Mouse (Mus musculus): ENCODE measurements around the gene Cd27. TPM values are rescaled to one million over a fixed set of nuclear protein-coding genes. Genes with fewer than 3 reads are reported as not detected.

Gene Cd27
- not detected in 2 replicates for total RNA-seq (2012; rRNA removed)
- polyA plus RNA-seq (2012; ENCODE audit: insufficient read depth in 1 of 2, insufficient read length in 2 of 2, low read depth in 1 of 2, low replicate concordance in 2 of 2, missing spikeins in 1 of 2), result under 1 TPM in 1 of 2 experiments, not detected in 1; 0.46 TPM

- no peak within 1 kb of the TSS for H3K4me3 ChIP-seq (ENCODE audit: control insufficient read depth in 1 of 2, insufficient read depth in 1 of 2, low read depth in 2 of 2, low read length in 2 of 2)
- no peak within 1 kb of the TSS for H3K27ac ChIP-seq (ENCODE audit: control insufficient read depth, low read depth, low read length)
- TF ChIP-seq RCOR1 (IDR thresholded peaks at IDR 0.05; ENCODE audit: low read depth, low read length), result no peak
- no peaks in the 10 kb centered on the region for H3K27me3 ChIP-seq (ENCODE audit: control insufficient read depth in 1 of 2, insufficient read depth in 2 of 2, low read length in 2 of 2)
- no peak within 1 kb of the TSS for H3K9ac ChIP-seq (ENCODE audit: control insufficient read depth, low read depth, low read length, poor library complexity, severe bottlenecking)
- no peaks in the 10 kb centered on the region; the same call in 1 of the 2 replicates for H3K79me2 ChIP-seq (ENCODE audit: control insufficient read depth, insufficient read depth, low read length, poor library complexity)
- H3K9me3 ChIP-seq (replicated peaks; ENCODE audit: insufficient read depth, low read length), result no peaks in the 10 kb centered on the region
- no peak for DNase-seq (ENCODE audit: low read depth, low spot score)
- peaks cover 3 to 13% of the 10 kb centered on the region in 2 experiments; a peak in 3 of 4 replicates for H3K4me1 ChIP-seq (ENCODE audit: control insufficient read depth in 1 of 2, insufficient read depth in 2 of 2, low read length in 2 of 2)
- peaks cover 0 to 9% of the 10 kb centered on the region in 2 experiments; a peak in 2 of 4 replicates for H3K36me3 ChIP-seq (ENCODE audit: control insufficient read depth in 1 of 2, insufficient read depth in 2 of 2, low read length in 2 of 2)
These were observed at the start of gene Cd27 for GRCm38 (mm10) chr6:125236782-125237181. Gene Cd27 (minus strand): TSS chr6:125237010.

GRCm38 (mm10) chr6:125285890-125286289 lies 49.1 kb upstream of the Cd27 start, which contains the start of gene Tuba3a:
Gene Tuba3a (minus strand): TSS chr6:125286042.
- Histone ChIP-seq H3K27me3 (ENCODE audit: control insufficient read depth in 1 of 2, insufficient read depth in 2 of 2, low read length in 2 of 2) (peaks cover 2 to 15% of the 10 kb centered on the region in 2 experiments), H3K4me1 (ENCODE audit: control insufficient read depth in 1 of 2, insufficient read depth in 2 of 2, low read length in 2 of 2) (no peaks in the 10 kb centered on the region), H3K27ac (ENCODE audit: control insufficient read depth, low read depth, low read length) (no peak within 1 kb of the TSS), H3K4me3 (ENCODE audit: control insufficient read depth in 1 of 2, insufficient read depth in 1 of 2, low read depth in 2 of 2, low read length in 2 of 2) (no peak within 1 kb of the TSS), H3K36me3 (ENCODE audit: control insufficient read depth in 1 of 2, insufficient read depth in 2 of 2, low read length in 2 of 2) (no peaks in the 10 kb centered on the region), H3K9me3 (replicated peaks; ENCODE audit: insufficient read depth, low read length) (no peaks in the 10 kb centered on the region), H3K79me2 (ENCODE audit: control insufficient read depth, insufficient read depth, low read length, poor library complexity) (no peaks in the 10 kb centered on the region), H3K9ac (ENCODE audit: control insufficient read depth, low read depth, low read length, poor library complexity, severe bottlenecking) (no peak within 1 kb of the TSS)
- DNase-seq (ENCODE audit: low read depth, low spot score), result no peak
- TF ChIP-seq KAT2A (conservative IDR thresholded peaks at IDR 0.05; ENCODE audit: low read depth, low read length), result no peak
- no peak for TF ChIP-seq EP300 (IDR thresholded peaks at IDR 0.05; ENCODE audit: low read depth in 1 of 2, low read length in 2 of 2)
- no peak for TF ChIP-seq E2F4 (IDR thresholded peaks at IDR 0.05; ENCODE audit: borderline replicate concordance, low read depth, low read length)
- TF ChIP-seq USF1 (IDR thresholded peaks at IDR 0.05; ENCODE audit: low read depth, low read length), result no peak
- no peak for TF ChIP-seq USF2 (IDR thresholded peaks at IDR 0.05; ENCODE audit: borderline replicate concordance in 1 of 2, insufficient read depth in 1 of 2, low read depth in 1 of 2, low read length in 2 of 2)
- no peak for TF ChIP-seq TBP (IDR thresholded peaks at IDR 0.05; ENCODE audit: low read depth, low read length)
- no peak for TF ChIP-seq TAL1 (IDR thresholded peaks at IDR 0.05; ENCODE audit: low read length)
- TF ChIP-seq ZNF384 (IDR thresholded peaks at IDR 0.05; ENCODE audit: low read depth, low read length), result no peak
- no peak for TF ChIP-seq GATA1 (IDR thresholded peaks at IDR 0.05; ENCODE audit: low read depth, low read length)
- TF ChIP-seq GABPA (IDR thresholded peaks at IDR 0.05; ENCODE audit: low read depth, low read length), result no peak
- TF ChIP-seq UBTF (IDR thresholded peaks at IDR 0.05; ENCODE audit: borderline replicate concordance, insufficient read depth, low read depth, low read length), result no peak
- TF ChIP-seq BHLHE40 (IDR thresholded peaks at IDR 0.05; ENCODE audit: borderline replicate concordance, low read depth, low read length), result no peak

- Histone ChIP-seq H3K9me3 (replicated peaks; ENCODE audit: insufficient read depth, low read length) (no peaks in the 10 kb centered on the region), H3K9ac (ENCODE audit: control insufficient read depth, low read depth, low read length, poor library complexity, severe bottlenecking) (no peak overlapping the region), H3K4me1 (ENCODE audit: control insufficient read depth in 1 of 2, insufficient read depth in 2 of 2, low read length in 2 of 2) (no peaks in the 10 kb centered on the region), H3K27me3 (ENCODE audit: control insufficient read depth in 1 of 2, insufficient read depth in 2 of 2, low read length in 2 of 2) (peaks cover 3 to 12% of the 10 kb centered on the region in 2 experiments), H3K4me3 (ENCODE audit: control insufficient read depth in 1 of 2, insufficient read depth in 1 of 2, low read depth in 2 of 2, low read length in 2 of 2) (no peak overlapping the region), H3K79me2 (ENCODE audit: control insufficient read depth, insufficient read depth, low read length, poor library complexity) (no peaks in the 10 kb centered on the region), H3K36me3 (ENCODE audit: control insufficient read depth in 1 of 2, insufficient read depth in 2 of 2, low read length in 2 of 2) (no peaks in the 10 kb centered on the region), H3K27ac (ENCODE audit: control insufficient read depth, low read depth, low read length) (no peak overlapping the region)
- DNase-seq (ENCODE audit: low read depth, low spot score), result no peak
- TF ChIP-seq BHLHE40 (IDR thresholded peaks at IDR 0.05; ENCODE audit: borderline replicate concordance, low read depth, low read length) (no peak), CTCF (IDR thresholded peaks at IDR 0.05 in 2 of 3, conservative IDR thresholded peaks at IDR 0.05 in 1 of 3; ENCODE audit: control insufficient read depth in 1 of 3, insufficient read depth in 1 of 3, low read depth in 2 of 3, low read length in 3 of 3, poor library complexity in 1 of 3, severe bottlenecking in 1 of 3) (peak in 2 of 3 experiments; percentile 7 to 11; a peak in 1 of 6 replicates)
These were observed 47.9 kb upstream of the Cd27 start for GRCm38 (mm10) chr6:125284751-125285150.

Data from MEL (cell line).